Mouse (Mus musculus) ES-CJ7 (cell line): Measurements from ENCODE around the gene Blvrb.

Experiments used
- DNase-seq: peaks from one replicate; pipeline ENCODE4 v3.0.0; 2011; ENCODE audit warnings: low read depth, low spot score

Gene Blvrb

GRCm38 (mm10) chr7:27447419-27448286 is at the start of gene Blvrb, which contains the start of gene Sptbn4:
Gene Blvrb, plus strand, starts transcription at chr7:27447978.
Gene Sptbn4, minus strand, starts transcription at chr7:27447686.
- DNase-seq, result peak; percentile 100

- DNase-seq, result no peak
Observed at GRCm38 (mm10) chr7:27400545-27400944, 47.2 kb upstream of the Blvrb start.

- DNase-seq, result peak; percentile 92
Observed at GRCm38 (mm10) chr7:27402675-27403074, 45.1 kb upstream of the Blvrb start.

DNA sequence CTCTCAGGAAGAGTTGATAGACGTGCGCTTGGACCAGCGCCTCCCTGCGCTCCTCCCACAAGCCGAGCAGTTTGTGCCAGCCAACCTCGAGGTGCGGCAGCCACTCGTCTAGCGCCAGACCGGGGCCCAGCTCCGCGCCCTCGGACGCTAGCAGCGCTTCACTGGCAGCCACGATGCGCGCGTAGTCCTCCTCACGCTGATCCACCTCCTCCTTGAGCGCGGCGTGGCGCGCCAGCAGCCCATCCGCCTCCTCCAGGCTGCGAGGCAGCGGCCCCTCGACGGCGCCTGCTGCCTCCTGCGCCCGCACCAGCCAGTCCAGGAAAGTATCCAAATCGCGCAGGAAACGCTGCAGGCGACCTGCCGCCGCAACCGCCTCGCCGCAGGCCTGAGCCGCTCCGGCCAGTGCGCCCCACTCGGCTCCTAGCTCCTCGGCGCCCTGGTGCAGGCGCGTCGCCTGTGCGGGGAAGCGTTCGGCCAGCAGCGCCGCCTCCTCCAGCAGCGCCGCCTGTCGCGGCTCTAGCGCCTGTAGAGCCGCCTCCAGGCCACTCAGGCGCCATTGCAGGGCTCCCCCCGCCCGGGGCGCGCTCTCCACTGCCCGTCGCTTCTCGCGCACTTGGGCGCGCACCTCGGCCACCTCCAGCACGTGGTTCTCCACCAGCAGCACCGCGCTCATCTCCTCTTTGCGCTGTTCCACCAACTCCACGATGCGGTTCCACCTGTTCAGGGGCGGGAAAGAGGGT is 43.4 kb upstream of the Blvrb start:
- peak; percentile 73 for DNase-seq

GRCm38 (mm10) chr7:27406481-27406880 is 41.3 kb upstream of the Blvrb start:
- peak; percentile 78 for DNase-seq

- no peak for DNase-seq
Observed at GRCm38 (mm10) chr7:27407816-27408215, 40.0 kb upstream of the Blvrb start.

DNA sequence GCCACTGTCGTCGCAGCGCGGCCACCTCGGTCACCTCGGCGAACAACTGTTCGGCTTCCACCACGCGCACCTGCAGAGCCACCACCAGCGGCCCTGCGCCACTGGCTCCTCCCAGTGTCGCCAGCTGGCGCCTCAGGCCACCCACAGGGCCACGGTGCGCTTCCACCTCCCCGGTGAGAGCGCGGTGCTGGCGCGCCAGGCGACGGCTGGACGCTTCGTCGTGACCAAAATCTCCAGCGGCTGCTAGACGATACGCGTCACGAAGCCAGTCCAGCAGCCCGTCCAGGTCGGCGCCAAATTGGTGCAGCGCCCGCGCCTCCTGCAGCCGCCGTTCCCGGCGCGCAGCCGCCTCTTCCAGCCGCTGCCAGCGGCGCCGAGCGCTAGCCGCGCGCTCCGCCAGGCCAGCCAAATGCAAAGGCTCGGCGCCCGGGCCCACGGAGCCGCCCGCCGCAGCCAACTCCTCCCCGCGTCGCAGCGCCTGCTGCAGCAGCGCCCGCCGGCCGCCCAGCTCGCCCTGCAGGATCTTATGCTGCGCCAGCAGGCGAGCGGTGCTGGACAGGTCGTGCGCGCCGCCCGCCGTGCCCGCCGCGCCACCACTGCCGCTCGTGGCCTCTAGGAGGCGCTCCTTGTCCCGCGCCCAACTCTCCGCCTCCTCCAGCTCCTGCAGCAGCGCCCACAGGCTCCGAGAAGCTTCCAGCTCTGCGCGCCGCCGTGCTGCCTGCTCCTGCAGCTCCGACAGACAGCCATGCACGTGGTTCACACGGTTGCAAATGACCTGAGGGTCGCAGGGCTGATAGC is 39.2 kb upstream of the Blvrb start:
- peak; percentile 85 for DNase-seq

- no peak for DNase-seq
Observed at GRCm38 (mm10) chr7:27417151-27417550, 30.6 kb upstream of the Blvrb start.

DNA sequence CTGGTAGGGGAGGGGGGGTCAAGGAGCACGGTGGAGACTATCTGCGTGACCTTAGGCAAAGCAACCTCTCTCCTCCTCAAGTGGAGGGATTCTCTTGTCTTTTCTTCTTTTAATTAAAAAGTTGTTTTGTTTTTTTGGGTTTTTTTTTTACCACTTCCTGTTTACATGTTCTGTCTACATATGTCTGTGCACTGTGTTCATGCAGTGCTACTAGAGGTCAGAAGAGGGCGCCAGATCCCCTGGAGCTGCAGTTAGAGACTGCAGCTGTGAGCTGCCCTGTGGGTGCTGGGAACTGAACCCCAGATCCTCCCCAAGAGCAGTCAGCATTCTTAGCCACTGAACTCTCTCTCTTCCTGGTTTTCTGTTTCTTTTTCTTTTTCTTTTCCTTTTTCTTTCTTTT is 28.7 kb upstream of the Blvrb start:
- peak; percentile 64 for DNase-seq

- no peak for DNase-seq
Observed at GRCm38 (mm10) chr7:27423556-27424326, 24.0 kb upstream of the Blvrb start.

DNA sequence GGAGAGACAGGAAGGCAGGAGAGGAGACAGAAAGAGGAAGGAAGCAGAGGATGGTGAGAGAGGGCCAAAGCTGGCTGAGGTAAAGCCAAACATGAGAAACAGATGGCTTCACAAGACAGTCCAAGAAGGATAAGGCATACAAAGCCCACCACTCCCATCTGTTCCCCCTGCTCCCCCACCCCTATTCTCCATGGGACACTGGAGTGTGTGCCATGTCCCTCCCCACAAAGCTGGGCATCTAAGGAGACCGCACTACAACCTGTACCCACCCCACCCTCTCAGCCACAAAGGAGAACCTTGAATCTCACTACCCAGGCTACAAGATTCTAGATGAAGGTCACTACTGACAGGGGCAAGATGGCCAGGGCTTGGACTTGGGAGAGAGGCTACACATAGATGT is 20.4 kb upstream of the Blvrb start:
- no peak for DNase-seq

GRCm38 (mm10) chr7:27428002-27428401 is 19.8 kb upstream of the Blvrb start:
- DNase-seq, result no peak

DNA sequence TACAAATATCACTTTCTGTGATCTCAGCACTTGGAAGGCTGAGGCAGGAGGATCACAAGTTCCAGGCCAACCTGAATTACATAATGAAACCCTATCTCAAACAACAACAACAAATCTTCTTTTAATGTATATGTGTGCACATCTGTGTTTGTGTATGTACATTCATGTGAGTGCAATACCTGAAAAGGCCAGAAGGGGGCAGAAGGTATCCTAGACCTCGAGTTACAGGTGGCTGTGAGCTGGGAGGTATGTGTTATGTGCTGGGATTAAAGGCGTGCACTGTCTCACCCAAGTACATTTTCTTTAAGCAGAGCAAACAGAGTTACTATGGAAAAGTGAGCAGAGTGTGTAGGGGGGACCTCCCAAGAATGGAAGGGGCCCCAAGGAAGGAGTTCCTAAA is 18.6 kb upstream of the Blvrb start:
- DNase-seq, result peak; percentile 67

GRCm38 (mm10) chr7:27433349-27433748 is 14.4 kb upstream of the Blvrb start:
- DNase-seq, result peak; percentile 86

- DNase-seq, result peak; percentile 91
Observed at GRCm38 (mm10) chr7:27433794-27434193, 14.0 kb upstream of the Blvrb start.

- DNase-seq, result peak; percentile 80
Observed at GRCm38 (mm10) chr7:27437544-27437943, 10.2 kb upstream of the Blvrb start.

DNA sequence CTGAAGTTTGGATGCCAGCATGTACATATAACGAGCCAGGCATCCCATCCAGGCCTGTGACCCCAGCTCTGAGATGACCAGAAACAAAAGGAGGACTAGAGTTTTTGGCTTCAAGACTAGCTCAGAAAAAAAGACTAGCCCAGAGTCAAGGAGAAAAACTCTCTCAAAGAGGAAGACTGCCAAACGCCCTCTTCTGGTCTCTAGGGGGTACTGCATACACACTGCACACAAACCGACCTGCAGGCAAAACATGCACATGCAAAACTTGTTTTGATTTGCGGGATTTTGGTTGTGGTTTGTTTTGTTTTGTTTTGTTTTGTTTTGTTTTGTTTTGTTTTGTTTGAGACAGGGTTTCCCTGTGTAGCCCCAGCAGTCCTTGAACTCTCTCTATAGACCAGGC is 7.8 kb upstream of the Blvrb start:
- peak; percentile 66 for DNase-seq

DNA sequence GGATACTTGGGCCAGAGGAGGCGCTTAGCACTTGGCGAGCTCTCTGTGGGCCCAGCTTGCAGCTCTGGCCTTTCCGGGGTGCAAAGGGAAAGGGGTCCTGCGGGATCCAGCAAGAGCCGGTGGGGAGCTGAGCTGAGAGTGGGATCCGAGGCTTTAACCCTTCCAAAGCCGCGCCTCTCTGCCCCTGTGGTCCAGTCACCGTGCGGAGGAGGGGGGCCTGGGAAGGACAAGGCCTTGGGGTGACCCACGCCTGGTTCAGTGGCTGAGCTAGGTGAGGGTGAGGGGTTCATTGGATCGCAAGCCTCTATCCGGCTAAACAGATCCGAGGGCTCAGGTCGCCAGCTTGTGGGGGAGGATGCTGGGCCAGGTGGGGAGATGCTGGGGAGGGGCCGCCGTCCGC is 1.7 kb upstream of the Blvrb start:
- no peak for DNase-seq

DNA sequence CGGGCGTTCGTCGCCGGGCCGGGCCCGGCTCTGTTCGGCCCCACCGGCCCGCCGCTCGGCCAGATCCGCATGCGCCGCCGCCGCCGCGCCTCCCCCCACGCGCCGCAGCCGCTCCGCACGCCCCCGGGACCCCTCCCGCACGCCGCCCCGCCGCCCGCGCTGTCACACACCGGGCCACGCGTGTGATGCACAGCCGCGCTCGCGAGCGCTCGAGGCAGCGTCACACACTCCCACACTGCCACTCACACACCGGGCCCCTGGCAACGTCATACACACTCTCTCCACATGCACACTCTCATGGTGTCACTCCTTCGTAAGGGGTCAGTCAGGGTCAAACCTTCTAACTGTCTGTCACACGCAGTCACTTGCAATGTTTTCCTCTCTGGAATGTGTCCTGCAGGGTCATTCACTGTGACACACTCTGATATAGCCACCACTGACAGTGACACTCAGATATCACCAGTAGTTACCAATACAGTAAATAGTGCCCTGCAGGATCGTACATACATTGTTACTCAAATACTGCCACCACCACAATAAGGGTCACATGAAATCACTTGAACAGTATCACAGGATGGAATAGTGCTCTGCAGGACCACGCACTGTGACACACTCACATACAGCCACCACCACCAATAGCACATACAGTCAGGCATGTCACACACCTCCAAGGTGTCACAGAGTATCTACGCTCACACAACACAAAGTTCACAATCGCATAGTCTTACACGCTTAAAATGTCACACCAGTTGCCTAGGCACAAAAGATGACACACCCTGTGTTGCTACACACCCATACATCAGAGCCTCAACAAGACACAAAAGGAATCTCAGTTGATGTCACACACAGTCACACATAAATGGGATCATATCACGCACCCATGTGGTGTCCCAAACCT is 1.0 kb upstream of the Blvrb start:
- peak; percentile 31 for DNase-seq
